Mouse (Mus musculus) small intestine, adult 2 months (tissue): ENCODE results near the gene Serpina10.

Source experiments
- CTCF ChIP-seq: fragments of 200-500 bp; IDR thresholded peaks from 2 replicates; pipeline ENCODE4 v1.5.1; 2012; ENCODE audit warnings: low read depth, mild to moderate bottlenecking, control low read depth, inconsistent platforms, low read length, moderate library complexity, mixed read lengths; ENCODE audit not compliant: insufficient replicate concordance, insufficient read length; ENCODE audit errors: extremely low read depth
- POLR2A ChIP-seq: fragments of 200-500 bp; IDR thresholded peaks from 2 replicates; pipeline ENCODE4 v1.6.1; 2012; ENCODE audit warnings: low read depth, mild to moderate bottlenecking, control low read depth, inconsistent platforms, low read length, moderate library complexity

- TF ChIP-seq POLR2A (no peak), CTCF (no peak)
These were observed 22.6 kb upstream of the Serpina10 start for GRCm38 (mm10) chr12:103653836-103654235.
